Mouse (Mus musculus): ENCODE data around the gene Actl6b. TPM values are rescaled to one million over a fixed set of nuclear protein-coding genes. Genes with fewer than 3 reads are reported as not detected.

Actl6b gene
- polyA plus RNA-seq, 1 experiment from 2014 or later, result 0.70 TPM

Small RNA genes within 50 kb of the gene (microRNA-seq; reads per million reads assigned to microRNA genes)
- 1.4 reads per million for gene Mir6418 (ENCODE audit: borderline number of aligned reads)

Other genes with a start within 250 kb of the Actl6b start
- gene Srrt, start 245.8 kb upstream of the Actl6b start, polyA plus RNA-seq (2014; fragmentation: Nextera tagmentation; extraction: Ambion mirVana), result 165 and 169 TPM in 2 replicates
- gene Trip6, start 239.1 kb upstream of the Actl6b start, polyA plus RNA-seq (2014; fragmentation: Nextera tagmentation; extraction: Ambion mirVana), result 31.0 and 31.6 TPM in 2 replicates
- 6.4 and 7.0 TPM in 2 replicates for gene Slc12a9, start 219.9 kb upstream of the Actl6b start, polyA plus RNA-seq (2014; fragmentation: Nextera tagmentation; extraction: Ambion mirVana)
- gene Ephb4, start 203.4 kb upstream of the Actl6b start, polyA plus RNA-seq (2014; fragmentation: Nextera tagmentation; extraction: Ambion mirVana), result 28.2 and 29.9 TPM in 2 replicates
- gene Zan, start 76.5 kb upstream of the Actl6b start, polyA plus RNA-seq (2014; fragmentation: Nextera tagmentation; extraction: Ambion mirVana), result 0.39 and 0.49 TPM in 2 replicates
- 61.4 and 70.6 TPM in 2 replicates for gene Pop7, start 51.0 kb upstream of the Actl6b start, polyA plus RNA-seq (2014; fragmentation: Nextera tagmentation; extraction: Ambion mirVana)
- 7.0 and 9.0 TPM in 2 replicates for gene Gigyf1, start 35.0 kb upstream of the Actl6b start, polyA plus RNA-seq (2014; fragmentation: Nextera tagmentation; extraction: Ambion mirVana)
- 4.6 and 7.8 TPM in 2 replicates for gene Epo, start 20.3 kb upstream of the Actl6b start, polyA plus RNA-seq (2014; fragmentation: Nextera tagmentation; extraction: Ambion mirVana)
- 306 and 319 TPM in 2 replicates for gene Gnb2, start 20.0 kb upstream of the Actl6b start, polyA plus RNA-seq (2014; fragmentation: Nextera tagmentation; extraction: Ambion mirVana)
- gene Tfr2, start 16.3 kb downstream of the Actl6b start, polyA plus RNA-seq (2014; fragmentation: Nextera tagmentation; extraction: Ambion mirVana), result 60.5 and 65.4 TPM in 2 replicates
- gene Mospd3, start 47.5 kb downstream of the Actl6b start, polyA plus RNA-seq (2014; fragmentation: Nextera tagmentation; extraction: Ambion mirVana), result 58.5 and 59.7 TPM in 2 replicates
- gene Pcolce, start 60.3 kb downstream of the Actl6b start, polyA plus RNA-seq (2014; fragmentation: Nextera tagmentation; extraction: Ambion mirVana), result 43.9 and 49.2 TPM in 2 replicates
- gene Fbxo24, start 75.5 kb downstream of the Actl6b start, polyA plus RNA-seq (2014; fragmentation: Nextera tagmentation; extraction: Ambion mirVana), result 0.18 TPM in 1 of 2 replicates, not detected in the other
- gene Lrch4, start 75.6 kb downstream of the Actl6b start, polyA plus RNA-seq (2014; fragmentation: Nextera tagmentation; extraction: Ambion mirVana), result 46.6 and 54.5 TPM in 2 replicates
- gene Gm20605, start 75.7 kb downstream of the Actl6b start, polyA plus RNA-seq (2014; fragmentation: Nextera tagmentation; extraction: Ambion mirVana), result 11.6 and 13.2 TPM in 2 replicates
- gene Sap25, start 87.8 kb downstream of the Actl6b start, polyA plus RNA-seq (2014; fragmentation: Nextera tagmentation; extraction: Ambion mirVana), result 7.1 and 11.9 TPM in 2 replicates
- gene Irs3, start 92.2 kb downstream of the Actl6b start, polyA plus RNA-seq (2014; fragmentation: Nextera tagmentation; extraction: Ambion mirVana), result 0.12 and 0.49 TPM in 2 replicates
- gene Agfg2, start 131.2 kb downstream of the Actl6b start, polyA plus RNA-seq (2014; fragmentation: Nextera tagmentation; extraction: Ambion mirVana), result 29.3 and 32.4 TPM in 2 replicates
- 0.39 and 0.43 TPM in 2 replicates for gene Nyap1, start 188.1 kb downstream of the Actl6b start, polyA plus RNA-seq (2014; fragmentation: Nextera tagmentation; extraction: Ambion mirVana)
- 129 and 134 TPM in 2 replicates for gene Tsc22d4, start 192.2 kb downstream of the Actl6b start, polyA plus RNA-seq (2014; fragmentation: Nextera tagmentation; extraction: Ambion mirVana)
- 49.4 and 55.0 TPM in 2 replicates for gene Ppp1r35, start 225.3 kb downstream of the Actl6b start, polyA plus RNA-seq (2014; fragmentation: Nextera tagmentation; extraction: Ambion mirVana)
- gene Mepce, start 234.1 kb downstream of the Actl6b start, polyA plus RNA-seq (2014; fragmentation: Nextera tagmentation; extraction: Ambion mirVana), result 9.3 and 11.1 TPM in 2 replicates
- 10.2 and 13.1 TPM in 2 replicates for gene Zcwpw1, start 234.3 kb downstream of the Actl6b start, polyA plus RNA-seq (2014; fragmentation: Nextera tagmentation; extraction: Ambion mirVana)

Measured in liver, embryonic 11.5 days (tissue).